Mouse (Mus musculus) intestine, postnatal 0 days (tissue): ENCODE measurements around the gene Aplf. TPM values are rescaled to one million over a fixed set of nuclear protein-coding genes. Genes with fewer than 3 reads are reported as not detected.

ENCODE experiments used
- ATAC-seq: fragments of 200-750 bp; cut with Nextera tagmentation; 2 replicates; pipeline ENCODE4 v1.8.0; 2017; ENCODE audit warnings: mild to moderate bottlenecking, moderate TSS enrichment, moderate library complexity
- H3K27ac ChIP-seq: fragments of 300-500 bp; sonication (generic); 2 replicates; pipeline ENCODE4 v1.5.1; 2014; ENCODE audit warnings: mild to moderate bottlenecking, low read depth, low read length, moderate library complexity
- H3K27me3 ChIP-seq: fragments of 300-500 bp; sonication (generic); replicated peaks from 2 replicates; pipeline ENCODE4 v1.6.1; 2014; ENCODE audit warnings: low read length, mixed read lengths; ENCODE audit not compliant: control insufficient read depth, insufficient read depth
- H3K36me3 ChIP-seq: fragments of 300-500 bp; sonication (generic); 2 replicates; pipeline ENCODE4 v1.6.1; 2014; ENCODE audit warnings: mild to moderate bottlenecking, moderate library complexity; ENCODE audit not compliant: control insufficient read depth, insufficient read depth
- H3K4me1 ChIP-seq: fragments of 300-500 bp; sonication (generic); replicated peaks from 2 replicates; pipeline ENCODE4 v1.6.1; 2014; ENCODE audit warnings: antibody characterized with exemption, low read length, mixed read lengths; ENCODE audit not compliant: control insufficient read depth, insufficient read depth
- H3K4me2 ChIP-seq: fragments of 300-500 bp; sonication (generic); replicated peaks from 2 replicates; pipeline ENCODE4 v1.6.1; 2014; ENCODE audit warnings: low read depth, mild to moderate bottlenecking, moderate library complexity
- H3K4me3 ChIP-seq: fragments of 300-500 bp; sonication (generic); 2 replicates; pipeline ENCODE4 v1.5.1; 2014; ENCODE audit warnings: low read depth, low read length
- H3K9ac ChIP-seq: fragments of 300-500 bp; sonication (generic); 2 replicates; pipeline ENCODE4 v1.6.1; 2014; ENCODE audit warnings: mild to moderate bottlenecking, low read depth, low read length
- H3K9me3 ChIP-seq: fragments of 300-500 bp; sonication (generic); 2 replicates; pipeline ENCODE4 v1.6.1; 2016; ENCODE audit warnings: mixed run types; ENCODE audit not compliant: control insufficient read depth
- CTCF ChIP-seq: sonication (generic); IDR thresholded peaks from 2 replicates; pipeline ENCODE4 v1.5.1; 2016; ENCODE audit warnings: low read depth, mild to moderate bottlenecking, control low read depth, antibody characterized with exemption, moderate library complexity
- WGBS: fragments of 180-500 bp; shearing (Covaris S2); extraction: QIAGEN DNeasy Blood & Tissue Kit; methylation state at CpG from one replicate; pipeline ENCODE4 v1.1.7; 2014; 5-methylcytosine and 5-hydroxymethylcytosine counted together
- polyA plus RNA-seq: library from polyadenylated mRNA; unstranded; fragments of >200 nt; fragmentation: Nextera tagmentation; extraction: Ambion mirVana; gene quantifications from 2 replicates; pipeline ENCODE4 v1.2.1, GENCODE M21; 2015

The Aplf gene
- polyA plus RNA-seq, 1 experiment from 2014 or later = 7.9 TPM

GRCm38 (mm10) chr6:87581071-87581470 is 90.9 kb downstream of the Aplf start:
- no peak for TF ChIP-seq CTCF
- Histone ChIP-seq H3K4me2 (no peak overlapping the region), H3K9me3 (no peaks in the 10 kb centered on the region), H3K4me3 (no peak overlapping the region), H3K27ac (no peak overlapping the region), H3K36me3 (no peaks in the 10 kb centered on the region), H3K9ac (no peak overlapping the region), H3K4me1 (peaks cover 10% of the 10 kb centered on the region; the same call in 1 of the 2 replicates), H3K27me3 (no peaks in the 10 kb centered on the region)
- WGBS = 90% methylated on average over 15 of the region's 15 CpGs
- ATAC-seq = no peak

Other genes with a start within 250 kb of the Aplf start
- not detected in 2 replicates for gene Bmp10, start 243.2 kb downstream of the Aplf start, polyA plus RNA-seq
- 1.5 and 2.1 TPM in 2 replicates for gene Arhgap25, start 138.9 kb downstream of the Aplf start, polyA plus RNA-seq
- 0.63 and 1.0 TPM in 2 replicates for gene Prokr1, start 81.5 kb downstream of the Aplf start, polyA plus RNA-seq
- 0.86 and 0.98 TPM in 2 replicates for gene Efcc1, start 58.7 kb upstream of the Aplf start, polyA plus RNA-seq
- 2.1 and 2.3 TPM in 2 replicates for gene Gp9, start 105.9 kb upstream of the Aplf start, polyA plus RNA-seq
- gene Rab43, start 140.0 kb upstream of the Aplf start, polyA plus RNA-seq = 25.5 and 25.9 TPM in 2 replicates
- gene Gm45140, start 163.6 kb upstream of the Aplf start, polyA plus RNA-seq = 1.3 and 2.0 TPM in 2 replicates
- gene Isy1, start 166.6 kb upstream of the Aplf start, polyA plus RNA-seq = 24.5 and 26.4 TPM in 2 replicates
- gene Cnbp, start 178.9 kb upstream of the Aplf start, polyA plus RNA-seq = 385 and 395 TPM in 2 replicates
- gene Copg1, start 215.6 kb upstream of the Aplf start, polyA plus RNA-seq = 88.5 and 89.5 TPM in 2 replicates
- 17.9 and 19.3 TPM in 2 replicates for gene Hmces, start 241.7 kb upstream of the Aplf start, polyA plus RNA-seq